Mouse (Mus musculus) CH12.LX (cell line): ENCODE results near the gene Plk3.

Experiments
- CHD2 ChIP-seq: IDR thresholded peaks from 2 replicates; pipeline ENCODE4 v1.6.1; 2011; ENCODE audit warnings: low read length, improper control_type of control experiment
- CTCF ChIP-seq, 2 experiments: IDR thresholded peaks in 1 of 2; conservative IDR thresholded peaks in 1 of 2; 2 replicates each; pipeline ENCODE4 v1.5.1; 2011 to 2012; ENCODE audit warnings: low read depth in 2 of 2, low read length in 2 of 2, improper control_type of control experiment in 1 of 2, inconsistent platforms in 1 of 2, mild to moderate bottlenecking in 1 of 2, moderate library complexity in 1 of 2
- HCFC1 ChIP-seq: IDR thresholded peaks from 2 replicates; pipeline ENCODE4 v1.6.1; 2012; ENCODE audit warnings: low read depth, mild to moderate bottlenecking, inconsistent platforms, low read length, improper control_type of control experiment
- TCF12 ChIP-seq: IDR thresholded peaks from 2 replicates; pipeline ENCODE4 v1.6.1; 2014; ENCODE audit warnings: low read depth, mild to moderate bottlenecking, inconsistent platforms, low read length, improper control_type of control experiment
- ZKSCAN1 ChIP-seq: IDR thresholded peaks from 2 replicates; pipeline ENCODE4 v1.6.1; 2012; ENCODE audit warnings: low read depth, inconsistent platforms, low read length, improper control_type of control experiment, borderline replicate concordance
- ZNF384 ChIP-seq: IDR thresholded peaks from 2 replicates; pipeline ENCODE4 v1.6.1; 2012; ENCODE audit warnings: low read depth, low read length, improper control_type of control experiment, inconsistent platforms

DNA sequence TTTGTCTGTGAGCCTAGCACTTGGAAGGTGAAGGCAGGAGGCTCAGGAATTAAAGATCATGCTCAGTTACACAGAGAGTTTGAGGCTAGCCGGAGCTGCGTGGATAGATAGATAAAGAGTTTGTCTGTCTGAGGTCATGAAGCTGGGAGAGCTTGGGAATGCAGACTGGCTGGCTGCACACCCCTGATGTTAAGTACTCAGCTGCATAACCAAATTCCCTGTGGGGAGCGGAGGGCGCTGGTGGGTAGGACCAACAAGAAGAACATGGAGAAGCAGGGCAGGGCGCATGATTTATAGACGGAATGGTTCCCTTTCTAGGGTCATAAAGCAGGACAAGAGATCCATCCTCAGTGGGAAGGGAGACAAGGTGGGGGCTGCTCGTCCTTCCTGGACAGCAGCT, 9.3 kb upstream of the Plk3 start:
- TF ChIP-seq HCFC1, result no peak
- TF ChIP-seq ZKSCAN1, result no peak
- no peak for TF ChIP-seq ZNF384
- TF ChIP-seq CTCF (conservative IDR thresholded peaks at IDR 0.05 in 1 of 2, IDR thresholded peaks at IDR 0.05 in 1 of 2; ENCODE audit: low read depth in 2 of 2, low read length in 2 of 2), result no peak
- TF ChIP-seq TCF12, result no peak
- no peak for TF ChIP-seq CHD2
